Mouse (Mus musculus): ENCODE data around the gene Jmy. TPM values are rescaled to one million over a fixed set of nuclear protein-coding genes. Genes with fewer than 3 reads are reported as not detected.

Gene Jmy
- polyA plus RNA-seq, 1 experiment from 2014 or later, result 15.6 TPM

DNA sequence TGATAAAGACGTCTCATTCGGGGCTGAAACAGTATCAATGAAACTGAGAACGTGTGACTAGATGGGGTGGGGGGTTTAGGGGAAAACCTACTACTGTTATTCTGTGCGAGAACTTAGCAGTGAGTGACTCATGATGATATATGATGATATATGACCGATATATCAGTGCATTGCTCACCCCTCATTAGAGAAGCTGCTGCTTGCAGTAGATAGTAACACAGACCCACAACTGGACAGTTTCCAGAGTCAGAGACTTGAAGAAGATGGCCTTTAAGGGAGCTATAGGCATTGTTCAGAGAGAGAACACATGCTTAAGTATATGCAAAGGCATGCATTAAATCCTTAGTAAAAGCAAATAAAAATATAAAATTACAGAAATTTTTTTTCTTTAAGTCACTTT, 92.8 kb downstream of the Jmy start:
- no peaks in the 10 kb centered on the region for H3K27me3 ChIP-seq
- no peak for TF ChIP-seq CTCF (IDR thresholded peaks at IDR 0.05)
- ChIA-PET CTCF (no interaction called here), POLR2A (no interaction called here)
- DNase-seq (ENCODE audit: low read depth, low spot score) (no peak), ATAC-seq (no peak)
- in situ Hi-C loops (cut with MboI; ENCODE audit: low pct_unique_long_range_greater_than_20kb), result no loop called here

DNA sequence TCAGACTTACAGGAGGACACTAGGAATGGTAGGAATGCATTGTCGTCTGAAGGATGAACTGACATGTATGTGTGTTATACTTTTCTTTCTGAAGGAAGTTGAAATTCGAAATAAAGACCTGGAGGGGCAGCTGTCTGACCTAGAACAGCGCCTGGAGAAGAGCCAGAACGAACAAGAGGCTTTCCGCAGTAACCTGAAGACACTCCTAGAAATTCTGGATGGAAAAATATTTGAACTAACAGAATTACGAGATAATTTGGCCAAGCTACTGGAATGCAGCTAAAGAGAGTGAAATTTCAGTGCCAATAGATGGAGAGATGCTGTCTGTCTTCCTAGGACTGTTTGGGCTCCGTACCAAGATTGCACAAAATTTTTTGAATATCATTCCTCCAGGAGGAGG, 97.7 kb downstream of the Jmy start:
- TF ChIP-seq CTCF (IDR thresholded peaks at IDR 0.05), result no peak
- ATAC-seq (no peak), DNase-seq (ENCODE audit: low read depth, low spot score) (no peak)
- ChIA-PET CTCF (interaction anchor here (1.0 kb wide), 1 partner anchor 13 kb away, joined by 3 read pairs; no protein-coding TSS in a partner anchor), POLR2A (no interaction called here)
- in situ Hi-C loops (cut with MboI; ENCODE audit: low pct_unique_long_range_greater_than_20kb), result no loop called here
- H3K27me3 ChIP-seq, result no peaks in the 10 kb centered on the region

- ATAC-seq (no peak), DNase-seq (ENCODE audit: low read depth, low spot score) (no peak)
- CTCF ChIA-PET, result interaction anchor here (1.3 kb wide), 1 partner anchor 22 kb away, joined by 3 read pairs; no protein-coding TSS in a partner anchor
- in situ Hi-C loops (cut with MboI; ENCODE audit: low pct_unique_long_range_greater_than_20kb), result no loop called here
- no peak for TF ChIP-seq CTCF (IDR thresholded peaks at IDR 0.05)
- POLR2A ChIA-PET, result no interaction called here
- H3K27me3 ChIP-seq, result no peaks in the 10 kb centered on the region
Observed at GRCm38 (mm10) chr13:93399710-93400216, 99.8 kb downstream of the Jmy start.

DNA sequence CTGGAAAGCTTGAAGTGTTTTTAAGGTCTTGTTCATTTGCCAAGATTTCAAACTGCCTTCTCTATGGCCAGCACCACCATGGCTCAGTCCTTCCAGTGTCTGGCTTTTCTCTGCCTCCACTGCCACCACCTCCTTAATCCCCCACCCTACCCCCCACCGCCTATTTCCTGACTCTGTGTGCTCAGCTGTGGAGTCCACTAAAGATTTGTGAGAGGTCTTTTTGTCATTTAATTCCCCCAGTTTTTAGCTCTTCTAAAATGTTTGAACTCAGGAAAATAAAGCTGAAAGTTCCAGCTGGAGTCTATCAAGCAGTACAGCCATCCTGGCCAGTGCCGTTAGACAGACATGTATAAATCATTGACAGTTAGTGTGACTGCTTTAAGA, 110.4 kb downstream of the Jmy start:
- H3K27me3 ChIP-seq, result no peaks in the 10 kb centered on the region
- no peak for ATAC-seq
- no peak for DNase-seq (ENCODE audit: low read depth, low spot score)
- TF ChIP-seq CTCF (IDR thresholded peaks at IDR 0.05), result no peak
- ChIA-PET CTCF (interaction anchor here (0.9 to 1.0 kb wide), 2 partner anchors 12 to 13 kb away, joined by 3 read pairs; no protein-coding TSS in a partner anchor), POLR2A (no interaction called here)
- in situ Hi-C loops (cut with MboI; ENCODE audit: low pct_unique_long_range_greater_than_20kb), result no loop called here

DNA sequence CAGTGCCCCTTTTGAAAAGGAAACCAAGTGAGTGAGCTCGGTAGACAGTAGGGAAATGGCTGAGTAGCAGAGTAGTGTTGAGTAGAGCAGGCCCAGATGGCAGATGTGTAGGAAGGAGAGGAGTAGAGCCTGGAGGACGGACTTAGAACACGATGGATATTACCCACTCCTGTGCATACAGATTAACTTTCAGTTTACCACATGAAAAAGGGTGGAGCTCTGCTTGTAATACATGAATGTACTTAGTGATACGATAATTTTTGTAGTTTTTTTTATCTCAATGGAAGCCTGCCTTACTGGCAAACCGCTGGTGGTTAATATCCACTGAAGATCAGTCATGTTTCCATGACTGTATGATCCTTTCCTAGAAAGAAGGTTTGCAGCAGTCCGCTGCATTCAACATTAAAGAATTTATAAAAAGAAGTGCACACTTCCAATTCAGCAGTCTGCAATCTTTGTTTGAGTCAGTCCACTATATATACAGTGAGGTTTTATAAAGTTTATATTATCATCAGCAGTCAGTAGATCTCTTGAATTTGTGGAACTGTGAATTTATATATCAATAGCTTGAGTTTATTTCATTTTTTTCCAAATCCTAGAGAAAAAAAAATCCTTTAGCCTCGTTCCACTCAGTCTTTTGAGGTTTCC, 110.9 kb downstream of the Jmy start:
- ATAC-seq, result no peak
- CTCF ChIA-PET, result interaction anchor here (0.9 to 1.3 kb wide), 3 partner anchors 11 to 453 kb away, joined by 3 read pairs; no protein-coding TSS in a partner anchor
- in situ Hi-C loops (cut with MboI; ENCODE audit: low pct_unique_long_range_greater_than_20kb), result no loop called here
- TF ChIP-seq CTCF (IDR thresholded peaks at IDR 0.05), result no peak
- no peak for DNase-seq (ENCODE audit: low read depth, low spot score)
- POLR2A ChIA-PET, result no interaction called here
- no peaks in the 10 kb centered on the region for H3K27me3 ChIP-seq

- CTCF ChIA-PET, result interaction anchor here (0.8 to 1.3 kb wide), 2 partner anchors 11 to 451 kb away, joined by 3 to 6 read pairs; no protein-coding TSS in a partner anchor
Observed at GRCm38 (mm10) chr13:93387440-93387839, 112.2 kb downstream of the Jmy start.

DNA sequence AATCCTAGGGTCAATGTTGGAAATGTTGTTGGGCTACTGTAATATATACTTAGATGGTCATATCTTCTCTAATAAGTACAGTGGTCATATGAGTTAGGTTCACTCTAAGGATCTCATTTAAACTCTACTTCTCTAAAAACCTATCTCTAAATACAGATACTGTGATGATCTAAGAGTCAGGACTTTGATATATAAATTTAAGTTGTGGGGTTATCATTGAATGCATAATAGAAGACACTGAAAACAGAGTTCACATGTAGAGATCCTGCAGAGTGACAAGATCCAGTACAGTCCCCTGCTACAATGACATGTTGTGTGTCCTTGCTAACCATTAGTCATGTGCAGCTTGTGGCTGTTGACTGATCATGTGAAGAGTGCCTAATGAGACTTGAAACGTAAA, 114.5 kb downstream of the Jmy start:
- in situ Hi-C loops (cut with MboI; ENCODE audit: low pct_unique_long_range_greater_than_20kb), result no loop called here
- CTCF ChIA-PET, result no interaction called here

More at GRCm38 (mm10) chr13:93387440-93387839, 112.2 kb downstream of the Jmy start:
- DNase-seq (ENCODE audit: low read depth, low spot score), result no peak
- ATAC-seq, result no peak
- H3K27me3 ChIP-seq, result no peaks in the 10 kb centered on the region
- TF ChIP-seq CTCF (IDR thresholded peaks at IDR 0.05), result no peak
- POLR2A ChIA-PET, result no interaction called here
- in situ Hi-C loops (cut with MboI; ENCODE audit: low pct_unique_long_range_greater_than_20kb), result no loop called here

DNA sequence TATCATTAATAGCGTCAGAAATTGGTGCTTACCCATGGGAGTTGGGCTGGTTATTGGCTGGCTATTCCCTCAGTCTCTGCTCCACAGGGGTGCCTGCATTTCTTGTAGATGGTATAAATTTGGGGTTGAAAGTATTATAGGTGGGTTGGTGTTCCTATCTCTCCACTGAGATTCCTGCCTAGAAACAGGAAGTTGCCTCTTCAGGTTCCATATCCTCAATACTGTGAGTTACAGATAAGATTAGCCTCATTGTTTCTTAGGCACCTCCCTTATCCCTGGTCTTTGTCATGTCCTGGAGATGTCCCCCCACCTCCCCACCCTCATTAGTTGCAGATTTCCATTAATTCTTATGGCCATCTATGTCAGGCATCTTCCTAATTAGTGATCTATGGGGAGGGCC, 115.1 kb downstream of the Jmy start:
- in situ Hi-C loops (cut with MboI; ENCODE audit: low pct_unique_long_range_greater_than_20kb), result no loop called here
- POLR2A ChIA-PET, result no interaction called here
- no peak for TF ChIP-seq CTCF (IDR thresholded peaks at IDR 0.05)
- ATAC-seq (no peak), DNase-seq (ENCODE audit: low read depth, low spot score) (no peak)
- no peaks in the 10 kb centered on the region for H3K27me3 ChIP-seq
- CTCF ChIA-PET, result no interaction called here

More for the DNA sequence above, 114.5 kb downstream of the Jmy start:
- DNase-seq (ENCODE audit: low read depth, low spot score) (no peak), ATAC-seq (no peak)
- POLR2A ChIA-PET, result no interaction called here
- H3K27me3 ChIP-seq, result no peaks in the 10 kb centered on the region
- TF ChIP-seq CTCF (IDR thresholded peaks at IDR 0.05), result no peak

DNA sequence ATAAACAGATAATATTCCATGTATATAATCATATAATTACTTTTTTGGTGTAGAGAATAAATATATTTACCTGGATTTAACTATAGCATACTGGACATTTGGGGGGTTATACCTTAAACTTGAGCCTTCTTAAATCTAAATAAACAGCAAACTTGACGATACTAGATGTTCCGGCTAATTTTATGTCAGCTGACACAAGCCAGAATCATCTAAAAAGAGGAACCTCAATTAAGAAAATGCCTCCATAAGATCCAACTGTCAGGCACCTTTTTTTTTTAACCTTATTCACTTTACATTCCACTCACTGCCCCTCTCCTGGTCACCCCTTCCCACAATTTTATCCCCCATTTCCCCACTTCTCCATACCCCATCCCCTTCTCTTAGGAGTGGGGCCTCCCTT, 116.0 kb downstream of the Jmy start:
- ATAC-seq (no peak), DNase-seq (ENCODE audit: low read depth, low spot score) (no peak)
- H3K27me3 ChIP-seq, result no peaks in the 10 kb centered on the region
- POLR2A ChIA-PET, result no interaction called here
- CTCF ChIA-PET, result no interaction called here
- in situ Hi-C loops (cut with MboI; ENCODE audit: low pct_unique_long_range_greater_than_20kb), result no loop called here
- no peak for TF ChIP-seq CTCF (IDR thresholded peaks at IDR 0.05)

DNA sequence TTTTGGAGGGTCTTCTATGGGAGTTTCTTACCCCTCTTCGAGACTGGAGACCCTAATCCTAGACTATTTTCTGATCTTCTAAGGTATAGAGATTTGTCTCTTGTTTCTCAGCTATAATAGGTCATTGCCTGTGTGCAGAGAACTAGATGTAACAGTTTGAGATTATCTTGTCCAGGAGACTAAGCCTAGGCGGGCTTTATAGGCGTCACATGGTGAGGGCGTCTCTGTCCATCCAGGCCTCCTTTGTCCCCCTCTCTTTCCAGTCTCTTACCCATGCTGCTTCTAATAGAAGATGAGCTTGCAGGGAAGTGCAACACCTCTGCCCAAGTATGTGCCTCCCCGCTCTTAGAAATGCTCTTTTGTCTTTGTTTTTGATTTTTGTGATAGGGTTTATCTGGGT, 116.5 kb downstream of the Jmy start:
- CTCF ChIA-PET, result no interaction called here
- in situ Hi-C loops (cut with MboI; ENCODE audit: low pct_unique_long_range_greater_than_20kb), result no loop called here
- POLR2A ChIA-PET, result no interaction called here
- no peak for TF ChIP-seq CTCF (IDR thresholded peaks at IDR 0.05)
- H3K27me3 ChIP-seq, result no peaks in the 10 kb centered on the region
- DNase-seq (ENCODE audit: low read depth, low spot score) (no peak), ATAC-seq (no peak)

GRCm38 (mm10) chr13:93381301-93381700, 118.3 kb downstream of the Jmy start:
- ChIA-PET CTCF (no interaction called here), POLR2A (no interaction called here)
- in situ Hi-C loops (cut with MboI; ENCODE audit: low pct_unique_long_range_greater_than_20kb), result no loop called here

More at GRCm38 (mm10) chr13:93381301-93381700, 118.3 kb downstream of the Jmy start:
- no peak for TF ChIP-seq CTCF (IDR thresholded peaks at IDR 0.05)
- DNase-seq (ENCODE audit: low read depth, low spot score), result no peak
- no peak for ATAC-seq
- H3K27me3 ChIP-seq, result no peaks in the 10 kb centered on the region

Data from Patski (cell line).